In genomic region chr17:12226551-12226950, GRCm38 (mm10) we compare ENCODE assay signal across 10 mouse cellular contexts.
DNase-seq lines count a peak whose midpoint lies in the region; ATAC-seq lines count a peak whose summit lies in the region.
"Had no signal": no experiment of that assay in that cellular context is flagged by ENCODE, and none has a peak within 500 bp of the region (broad histone marks: within the 10 kb centered on the region; RNA-seq: fewer than 3 reads in every experiment).

No protein-coding gene starts in this region.

- H3K9me3 ChIP-seq in kidney, embryonic 16.5 days (ENCODE audit: low read length), result no peaks in the 10 kb centered on the region
- H3K9me3 ChIP-seq: heart, embryonic 15.5 days had no signal

- ATAC-seq in kidney, embryonic 16.5 days (ENCODE audit: low FRiP score, low TSS enrichment), result peak; percentile 12; the same call in 1 of the 2 replicates
- ATAC-seq: Patski had no signal

- no peak overlapping the region for H3K27ac ChIP-seq in kidney, embryonic 16.5 days (ENCODE audit: low read length)
- H3K27ac ChIP-seq: heart, embryonic 15.5 days had no signal

- DNase-seq in gastrocnemius, adult 18-20 months (ENCODE audit: low spot score), result peak; percentile 35
- no peak for DNase-seq in gastrocnemius, adult 8-10 months (ENCODE audit: low spot score in 2 of 2)
- peak; percentile 68 for DNase-seq in A20 (ENCODE audit: low read depth, low spot score)
- peak; percentile 61 for DNase-seq in embryo, embryonic 9.5 days (ENCODE audit: extremely low spot score)
- peak; percentile 80 for DNase-seq in mesoderm, embryonic 11.5 days (ENCODE audit: low read depth, low spot score)
- DNase-seq in adrenal gland, adult 2 months, result no peak
- DNase-seq in ovary, postnatal 10 days (ENCODE audit: low spot score), result no peak

- peaks cover 47% of the 10 kb centered on the region for H3K36me3 ChIP-seq in kidney, embryonic 16.5 days (ENCODE audit: insufficient read depth, low read length)

- no peak overlapping the region for H3K4me3 ChIP-seq in kidney, embryonic 16.5 days (ENCODE audit: low read length)
- H3K4me3 ChIP-seq: heart, embryonic 15.5 days had no signal

- H3K9ac ChIP-seq in kidney, embryonic 16.5 days (replicated peaks; ENCODE audit: low read length), result no peak overlapping the region
- H3K9ac ChIP-seq: heart, embryonic 15.5 days had no signal

- H3K4me1 ChIP-seq in kidney, embryonic 16.5 days (ENCODE audit: insufficient read depth, low read length), result no peaks in the 10 kb centered on the region; the same call in 1 of the 2 replicates
- H3K4me1 ChIP-seq: heart, embryonic 15.5 days had no signal

- no peak overlapping the region for H3K4me2 ChIP-seq in kidney, embryonic 16.5 days (replicated peaks; ENCODE audit: low read depth, low read length)
- H3K4me2 ChIP-seq: heart, embryonic 15.5 days had no signal

- no peaks in the 10 kb centered on the region for H3K27me3 ChIP-seq in kidney, embryonic 16.5 days (ENCODE audit: insufficient read depth, low read length)
- H3K27me3 ChIP-seq: heart, embryonic 15.5 days; Patski had no signal

- WGBS in kidney, embryonic 16.5 days, result 46% methylated on average over 12 of the region's 12 CpGs

Comparison
In these comparisons a context has a peak if more than half of its experiments do, and no peak if none do; other contexts are left out.
1. DNase-seq: peak in gastrocnemius, adult 18-20 months (single experiment), A20 (single experiment), embryo, embryonic 9.5 days (single experiment) and mesoderm, embryonic 11.5 days (single experiment); none in gastrocnemius, adult 8-10 months (0 of 2), adrenal gland, adult 2 months (single experiment) and ovary, postnatal 10 days (single experiment).